Mouse (Mus musculus) hindbrain, embryonic 13.5 days (tissue): Measurements from ENCODE around the gene Tmem114. TPM values are rescaled to one million over a fixed set of nuclear protein-coding genes. Genes with fewer than 3 reads are reported as not detected.
A peak's percentile ranks its signal among the peaks of the same experiment; 100 is the strongest.

Experiments
- ATAC-seq: fragments of 200-750 bp; cut with Nextera tagmentation; 2 replicates; pipeline ENCODE4 v1.8.0; 2017; ENCODE audit warnings: moderate TSS enrichment; ENCODE audit not compliant: low FRiP score
- H3K27ac ChIP-seq: fragments of 300-500 bp; sonication (generic); 2 replicates; pipeline ENCODE4 v1.5.1; 2015; ENCODE audit warnings: inconsistent platforms, mild to moderate bottlenecking, moderate library complexity
- H3K27me3 ChIP-seq: fragments of 300-500 bp; sonication (generic); 2 replicates; pipeline ENCODE4 v1.6.1; 2015; ENCODE audit warnings: mild to moderate bottlenecking, inconsistent platforms
- H3K36me3 ChIP-seq: fragments of 300-500 bp; sonication (generic); 2 replicates; pipeline ENCODE4 v1.6.1; 2015; ENCODE audit warnings: mild to moderate bottlenecking, inconsistent platforms
- H3K4me1 ChIP-seq: fragments of 300-500 bp; sonication (generic); replicated peaks from 2 replicates; pipeline ENCODE4 v1.6.1; 2015; ENCODE audit warnings: inconsistent platforms
- H3K4me2 ChIP-seq: fragments of 300-500 bp; sonication (generic); 2 replicates; pipeline ENCODE4 v1.6.1; 2015; ENCODE audit warnings: inconsistent platforms, mild to moderate bottlenecking, moderate library complexity
- H3K4me3 ChIP-seq: fragments of 300-500 bp; sonication (generic); 2 replicates; pipeline ENCODE4 v1.5.1; 2015; ENCODE audit warnings: mild to moderate bottlenecking, inconsistent platforms
- H3K9ac ChIP-seq: fragments of 300-500 bp; sonication (generic); 2 replicates; pipeline ENCODE4 v1.6.1; 2015; ENCODE audit warnings: mild to moderate bottlenecking, inconsistent platforms
- H3K9me3 ChIP-seq: fragments of 300-500 bp; sonication (generic); 2 replicates; pipeline ENCODE4 v1.6.1; 2016; ENCODE audit warnings: inconsistent platforms
- WGBS: fragments of 180-500 bp; shearing (Covaris S2); methylation state at CpG from one replicate; pipeline ENCODE4 v1.1.7; 2015; 5-methylcytosine and 5-hydroxymethylcytosine counted together
- polyA plus RNA-seq: library from polyadenylated mRNA; unstranded; fragments of >200 nt; fragmentation: Nextera tagmentation; extraction: Ambion mirVana; gene quantifications from 2 replicates; pipeline ENCODE4 v1.2.1, GENCODE M21; 2015

Gene Tmem114
- polyA plus RNA-seq, 1 experiment from 2014 or later = 0.23 TPM

DNA sequence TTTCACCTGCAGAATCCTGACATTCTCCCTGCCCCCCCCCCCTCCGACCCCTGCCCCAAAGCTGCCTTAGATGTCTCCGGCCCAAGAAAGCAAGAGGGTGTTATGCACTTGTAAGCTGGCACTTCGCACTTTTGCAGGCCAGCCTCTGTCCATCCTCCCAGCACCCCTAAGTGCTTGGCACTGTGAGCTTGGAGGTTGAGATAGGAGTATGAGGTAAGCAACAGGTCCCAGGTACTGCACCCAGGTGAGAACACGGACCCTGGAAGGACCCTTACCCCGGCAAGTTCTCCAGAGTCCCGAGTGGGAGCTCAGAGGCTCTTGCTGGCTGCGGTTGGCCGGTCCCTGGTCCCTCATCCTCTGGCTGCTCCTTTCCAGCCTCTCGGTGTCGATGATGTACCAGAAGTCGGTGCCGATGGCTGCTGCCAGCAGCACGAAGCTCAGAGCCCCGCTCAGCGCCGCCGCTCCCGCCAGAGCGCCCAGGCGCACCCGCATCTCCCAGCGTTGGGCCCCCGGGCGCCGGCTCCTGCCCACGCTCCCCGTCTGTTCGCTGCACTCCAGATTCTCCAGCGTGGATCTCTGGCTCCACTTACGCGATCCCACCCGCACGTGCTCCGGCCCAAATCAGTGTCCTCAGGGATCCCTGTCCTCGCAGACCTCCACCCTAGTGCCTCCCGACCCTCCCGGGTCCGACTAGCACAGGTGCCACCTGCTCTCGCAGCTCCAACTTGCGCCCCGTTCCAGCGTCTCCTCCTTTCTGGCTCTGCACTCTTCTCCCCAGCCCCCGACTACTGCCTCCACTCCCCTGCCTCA, 570 bp downstream of the Tmem114 start:
- Histone ChIP-seq H3K4me2 (peak overlapping the region; percentile 71), H3K9ac (peak overlapping the region; percentile 65), H3K4me1 (peaks cover 11% of the 10 kb centered on the region), H3K27me3 (peaks cover 61% of the 10 kb centered on the region), H3K4me3 (peak overlapping the region; percentile 41), H3K27ac (no peak overlapping the region), H3K36me3 (no peaks in the 10 kb centered on the region), H3K9me3 (no peaks in the 10 kb centered on the region)
- 6% methylated on average over 42 of the region's 43 CpGs for WGBS
- ATAC-seq = no peak

DNA sequence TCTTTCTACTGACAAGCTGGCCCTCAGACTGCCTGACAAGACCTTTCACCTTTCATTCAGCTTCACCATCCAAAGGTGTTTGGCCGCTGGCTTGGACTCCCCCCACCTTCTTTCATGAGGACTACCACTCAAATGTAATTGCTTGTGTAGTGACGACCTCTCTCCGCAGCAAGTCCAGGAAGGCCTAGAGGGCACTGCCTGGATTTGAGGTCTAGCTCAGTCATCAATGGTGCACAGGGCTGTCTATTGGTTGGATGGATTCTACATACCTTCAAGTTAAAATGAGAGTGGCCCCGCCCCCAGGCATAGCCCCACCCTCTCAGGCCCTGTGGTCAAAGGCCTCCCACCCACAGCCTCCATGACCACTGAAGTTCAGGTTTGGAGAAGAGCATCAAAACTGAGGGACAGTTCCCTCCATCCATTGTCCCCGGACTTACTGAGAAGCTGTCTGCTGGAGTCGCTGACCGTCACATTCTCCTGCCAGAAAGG, 1.3 kb downstream of the Tmem114 start:
- H3K9me3 ChIP-seq = no peaks in the 10 kb centered on the region
- peaks cover 11% of the 10 kb centered on the region for H3K4me1 ChIP-seq
- 47% methylated on average over 7 of the region's 7 CpGs for WGBS
- H3K9ac ChIP-seq = no peak overlapping the region
- H3K27ac ChIP-seq = no peak overlapping the region
- ATAC-seq = no peak
- H3K27me3 ChIP-seq = peaks cover 61% of the 10 kb centered on the region
- H3K4me2 ChIP-seq = no peak overlapping the region
- H3K4me3 ChIP-seq = no peak overlapping the region
- no peaks in the 10 kb centered on the region for H3K36me3 ChIP-seq

DNA sequence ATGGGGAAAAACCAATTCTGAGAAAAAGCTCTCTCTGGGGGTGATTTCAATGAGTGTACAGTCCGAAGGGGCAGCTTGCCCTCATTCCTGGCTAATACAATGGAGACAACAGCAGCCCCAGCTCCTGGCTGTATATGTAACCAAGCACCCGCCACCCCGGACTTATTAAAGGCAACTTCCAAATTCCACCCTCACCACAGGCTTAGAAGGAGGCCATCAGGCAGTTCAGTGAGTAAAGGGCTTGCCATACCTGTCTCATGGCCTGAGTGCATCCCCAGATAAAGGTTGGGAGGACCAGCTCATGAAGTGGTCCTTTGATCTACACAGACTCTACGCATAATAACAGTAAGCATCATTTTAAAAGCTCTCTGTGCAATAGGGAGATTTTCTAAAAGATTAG, 4.1 kb downstream of the Tmem114 start:
- Histone ChIP-seq H3K4me2 (no peak overlapping the region), H3K4me1 (peaks cover 19% of the 10 kb centered on the region), H3K4me3 (no peak overlapping the region), H3K27ac (no peak overlapping the region), H3K27me3 (peaks cover 41% of the 10 kb centered on the region), H3K36me3 (no peaks in the 10 kb centered on the region), H3K9ac (no peak overlapping the region), H3K9me3 (no peaks in the 10 kb centered on the region)
- no peak for ATAC-seq
- WGBS = 89% methylated on average over 4 of the region's 4 CpGs

DNA sequence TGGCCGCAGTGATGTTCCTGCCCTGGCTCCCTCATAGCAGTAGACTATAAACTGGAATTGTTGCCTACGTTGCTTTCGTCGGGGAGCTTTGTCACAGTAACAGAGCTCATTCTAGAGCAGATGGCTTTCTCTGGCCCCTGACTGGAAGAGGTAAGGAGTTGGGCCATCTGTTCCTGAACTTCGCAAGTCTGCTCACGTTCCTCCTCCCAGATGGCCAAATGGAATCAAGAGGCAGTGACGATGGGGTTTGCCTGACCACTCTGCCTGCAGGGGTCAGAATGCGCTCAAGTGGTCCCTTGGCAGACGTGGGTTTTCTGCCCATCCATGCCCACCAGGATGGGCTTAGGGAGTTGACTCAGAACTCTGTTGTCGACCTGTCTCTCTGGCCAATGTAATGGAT, 4.6 kb downstream of the Tmem114 start:
- H3K36me3 ChIP-seq = no peaks in the 10 kb centered on the region
- 79% methylated on average over 10 of the region's 10 CpGs for WGBS

DNA sequence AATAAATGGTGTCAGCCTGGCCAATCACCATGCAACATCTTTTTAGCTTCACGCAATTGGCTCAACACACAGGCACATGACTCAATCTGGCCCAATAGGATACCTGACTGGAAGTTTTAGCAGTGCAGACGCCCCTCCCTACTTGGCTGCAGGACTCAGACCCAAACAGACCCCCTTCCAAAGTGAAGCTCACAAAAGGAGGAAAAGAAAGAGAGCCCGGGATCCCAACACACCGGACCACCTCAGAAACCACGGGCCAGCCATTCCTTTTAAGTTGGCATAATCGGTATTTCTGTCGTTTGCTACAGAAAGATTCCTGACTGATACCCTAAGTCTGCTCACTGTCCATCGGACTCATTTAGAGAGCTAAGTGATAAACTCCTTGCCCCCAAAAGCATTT, 5.3 kb downstream of the Tmem114 start:
- WGBS = 90% methylated on average over 8 of the region's 8 CpGs
- H3K4me1 ChIP-seq = peaks cover 16% of the 10 kb centered on the region
- H3K4me2 ChIP-seq = no peak overlapping the region

More for the DNA sequence above, 4.6 kb downstream of the Tmem114 start:
- ATAC-seq = no peak
- no peak overlapping the region for H3K4me3 ChIP-seq
- H3K9ac ChIP-seq = no peak overlapping the region
- H3K27me3 ChIP-seq = peaks cover 37% of the 10 kb centered on the region
- no peaks in the 10 kb centered on the region for H3K9me3 ChIP-seq
- no peak overlapping the region for H3K27ac ChIP-seq
- H3K4me1 ChIP-seq = peaks cover 19% of the 10 kb centered on the region
- no peak overlapping the region for H3K4me2 ChIP-seq

GRCm38 (mm10) chr16:8418126-8418525, 6.8 kb downstream of the Tmem114 start:
- Histone ChIP-seq H3K4me1 (peaks cover 8% of the 10 kb centered on the region; the same call in 1 of the 2 replicates), H3K9ac (no peak overlapping the region), H3K9me3 (no peaks in the 10 kb centered on the region), H3K27me3 (peaks cover 14% of the 10 kb centered on the region), H3K27ac (no peak overlapping the region), H3K36me3 (no peaks in the 10 kb centered on the region), H3K4me2 (no peak overlapping the region), H3K4me3 (no peak overlapping the region)
- WGBS = 91% methylated on average over 3 of the region's 3 CpGs
- no peak for ATAC-seq

More for the DNA sequence above, 5.3 kb downstream of the Tmem114 start:
- no peak overlapping the region for H3K27ac ChIP-seq
- no peak overlapping the region for H3K9ac ChIP-seq
- H3K27me3 ChIP-seq = peaks cover 29% of the 10 kb centered on the region
- no peaks in the 10 kb centered on the region for H3K36me3 ChIP-seq
- H3K9me3 ChIP-seq = no peaks in the 10 kb centered on the region
- ATAC-seq = no peak
- no peak overlapping the region for H3K4me3 ChIP-seq

- Histone ChIP-seq H3K36me3 (no peaks in the 10 kb centered on the region), H3K27me3 (peaks cover 8% of the 10 kb centered on the region; the same call in 1 of the 2 replicates), H3K9ac (peak overlapping the region; percentile 43), H3K4me1 (peaks cover 8% of the 10 kb centered on the region; the same call in 1 of the 2 replicates), H3K27ac (peak overlapping the region; percentile 58), H3K9me3 (no peaks in the 10 kb centered on the region), H3K4me2 (0 out of 2 replicates have a peak overlapping the region, but pooled peaks have one; percentile 19), H3K4me3 (no peak overlapping the region)
- 49% methylated on average over 20 of the region's 20 CpGs for WGBS
- ATAC-seq = no peak
Measured at GRCm38 (mm10) chr16:8417011-8417720, 7.8 kb downstream of the Tmem114 start.

DNA sequence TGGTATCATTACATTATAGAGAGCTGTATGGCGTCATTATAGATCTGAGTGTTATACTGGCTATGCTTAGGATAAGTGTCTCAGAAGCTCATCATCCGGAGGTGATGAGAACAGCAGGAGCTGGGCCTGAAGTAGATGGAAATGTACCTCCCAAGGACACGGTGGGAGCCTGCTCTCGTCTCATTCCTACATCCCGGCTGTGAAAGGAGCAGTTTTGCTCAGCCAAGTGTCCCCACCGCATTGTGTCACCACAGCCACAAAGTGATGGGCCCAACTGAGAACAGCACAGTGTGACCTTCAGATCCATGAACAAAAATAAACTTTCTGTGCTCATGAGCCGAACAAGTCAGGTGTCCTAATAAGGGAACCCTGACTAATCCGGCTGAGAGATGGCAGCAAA, 8.9 kb downstream of the Tmem114 start:
- H3K4me2 ChIP-seq = no peak overlapping the region
- H3K4me3 ChIP-seq = no peak overlapping the region
- no peaks in the 10 kb centered on the region for H3K9me3 ChIP-seq
- no peak for ATAC-seq
- no peak overlapping the region for H3K27ac ChIP-seq
- 84% methylated on average over 8 of the region's 8 CpGs for WGBS
- peaks cover 15% of the 10 kb centered on the region for H3K27me3 ChIP-seq
- H3K9ac ChIP-seq = no peak overlapping the region
- peaks cover 8% of the 10 kb centered on the region; the same call in 1 of the 2 replicates for H3K4me1 ChIP-seq
- no peaks in the 10 kb centered on the region for H3K36me3 ChIP-seq

GRCm38 (mm10) chr16:8413441-8413840, 11.5 kb downstream of the Tmem114 start:
- Histone ChIP-seq H3K27me3 (peaks cover 23% of the 10 kb centered on the region), H3K9me3 (no peaks in the 10 kb centered on the region), H3K9ac (no peak overlapping the region), H3K27ac (no peak overlapping the region), H3K36me3 (no peaks in the 10 kb centered on the region), H3K4me1 (peaks cover 13% of the 10 kb centered on the region; the same call in 1 of the 2 replicates), H3K4me2 (no peak overlapping the region), H3K4me3 (no peak overlapping the region)
- WGBS = 76% methylated on average over 8 of the region's 8 CpGs
- ATAC-seq = no peak

- H3K27me3 ChIP-seq = peaks cover 27% of the 10 kb centered on the region
- ATAC-seq = peak; percentile 59
- no peak overlapping the region for H3K4me2 ChIP-seq
- WGBS = 19% methylated on average over 7 of the region's 7 CpGs
- H3K9ac ChIP-seq = no peak overlapping the region
- H3K4me1 ChIP-seq = peaks cover 10% of the 10 kb centered on the region; the same call in 1 of the 2 replicates
- H3K27ac ChIP-seq = no peak overlapping the region
- no peak overlapping the region for H3K4me3 ChIP-seq
- H3K36me3 ChIP-seq = no peaks in the 10 kb centered on the region
- no peaks in the 10 kb centered on the region for H3K9me3 ChIP-seq
Measured at GRCm38 (mm10) chr16:8412213-8412612, 12.7 kb downstream of the Tmem114 start.

DNA sequence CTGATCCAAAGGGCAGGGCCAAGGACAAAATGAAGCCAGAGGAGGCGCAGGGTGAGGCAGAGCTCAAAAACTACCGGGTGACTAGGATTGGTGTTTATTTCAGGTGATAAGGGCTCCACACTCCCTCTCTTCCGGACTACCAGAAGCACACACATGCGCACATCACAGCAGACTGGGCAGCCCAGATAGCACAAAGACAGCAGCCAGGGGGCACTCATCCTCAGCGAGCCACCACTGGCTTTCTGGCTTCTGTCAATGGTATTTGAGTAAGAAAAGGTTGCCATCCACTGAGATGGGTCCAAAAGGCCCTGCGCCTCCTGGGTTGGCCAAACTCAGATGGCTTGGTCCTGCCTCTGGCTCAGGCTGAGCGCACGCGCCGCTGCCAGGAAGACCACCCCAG, 15.7 kb downstream of the Tmem114 start:
- no peaks in the 10 kb centered on the region for H3K36me3 ChIP-seq
- H3K4me1 ChIP-seq = 0 out of 2 replicates have a peak, but pooled peaks cover 5% of the 10 kb centered on the region
- no peak overlapping the region for H3K4me3 ChIP-seq
- 23% methylated on average over 10 of the region's 10 CpGs for WGBS
- no peaks in the 10 kb centered on the region for H3K9me3 ChIP-seq
- H3K4me2 ChIP-seq = peak overlapping the region; percentile 6; the same call in 1 of the 2 replicates
- no peak for ATAC-seq
- H3K27me3 ChIP-seq = peaks cover 40% of the 10 kb centered on the region
- H3K27ac ChIP-seq = no peak overlapping the region
- peak overlapping the region; percentile 19; the same call in 1 of the 2 replicates for H3K9ac ChIP-seq

DNA sequence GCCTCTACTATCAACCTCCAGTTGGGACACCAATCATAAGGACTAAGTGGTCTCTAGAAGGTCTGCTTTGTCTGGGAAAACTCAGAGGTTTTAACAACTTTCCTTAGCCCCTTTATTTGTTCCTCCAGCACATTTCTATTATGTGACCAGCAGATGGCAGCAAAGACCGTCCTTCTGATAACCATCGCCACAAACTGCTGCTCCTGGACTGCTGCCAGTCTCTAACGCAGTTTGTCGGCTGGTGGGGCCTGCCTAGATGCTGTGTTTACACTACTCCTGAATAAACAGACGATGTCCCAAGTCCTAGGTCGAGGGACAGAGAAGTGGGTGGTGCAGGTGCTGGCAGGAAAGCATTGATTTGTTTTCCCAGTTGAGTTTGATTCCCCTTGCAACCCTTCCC, 18.2 kb downstream of the Tmem114 start:
- Histone ChIP-seq H3K9me3 (no peaks in the 10 kb centered on the region), H3K4me1 (0 out of 2 replicates have a peak, but pooled peaks cover 8% of the 10 kb centered on the region), H3K36me3 (no peaks in the 10 kb centered on the region), H3K4me2 (no peak overlapping the region), H3K27ac (no peak overlapping the region), H3K27me3 (peaks cover 37% of the 10 kb centered on the region), H3K4me3 (no peak overlapping the region), H3K9ac (no peak overlapping the region)
- ATAC-seq = peak; percentile 61; the same call in 1 of the 2 replicates
- WGBS = under 1% methylated on average over 6 of the region's 6 CpGs
